Mouse (Mus musculus): ENCODE data around the gene Zfp551. TPM values are rescaled to one million over a fixed set of nuclear protein-coding genes. Genes with fewer than 3 reads are reported as not detected.
A peak's percentile ranks its signal among the peaks of the same experiment; 100 is the strongest.

The Zfp551 gene
- total RNA-seq (2021): 10 to 100 TPM; 11.2 to 12.2 TPM
- long read RNA-seq, transcript Zfp551-201 (4 exons, 2,591 nt): major isoform, 5 of 7 reads
- long read RNA-seq, partial matches to known transcripts: 0 of 7 reads
- long read RNA-seq, other reads (novel, unspliced or antisense): 2 of 7 reads

DNA sequence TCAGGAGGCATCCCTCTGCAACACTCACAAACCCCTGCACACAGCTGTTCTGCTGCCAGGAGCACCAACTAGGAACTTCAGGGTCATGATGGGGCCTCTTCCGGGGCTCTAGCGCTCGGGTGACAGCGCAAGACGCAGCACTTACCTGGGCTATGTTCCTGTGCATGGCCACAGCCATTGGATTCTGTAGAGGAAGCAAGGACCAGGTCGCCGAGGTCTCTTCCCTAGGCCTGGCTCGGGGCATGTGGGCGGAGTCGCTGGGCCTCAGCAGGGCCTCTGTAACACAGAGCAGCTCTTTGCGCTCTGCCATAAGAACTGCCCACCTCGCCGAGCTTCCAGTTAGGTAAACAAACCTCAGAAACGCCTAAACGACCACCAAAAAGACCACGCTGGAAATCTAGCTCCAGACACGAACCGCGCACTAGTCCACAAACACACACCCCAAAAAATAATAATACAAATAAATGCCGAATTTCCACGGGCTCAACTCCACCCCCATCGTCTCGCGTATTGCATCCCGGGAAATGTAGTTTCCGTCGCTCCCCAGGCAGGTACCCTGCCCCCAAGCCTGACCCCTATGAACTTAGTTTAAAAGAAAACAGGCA, at the start of gene Zfp551:
TSS of gene Zfp551 (minus strand) at position 507 of the 605 bp plus-strand sequence.
- DNase-seq (ENCODE audit: low spot score in 2 of 2): peak; percentile 58 to 70

DNA sequence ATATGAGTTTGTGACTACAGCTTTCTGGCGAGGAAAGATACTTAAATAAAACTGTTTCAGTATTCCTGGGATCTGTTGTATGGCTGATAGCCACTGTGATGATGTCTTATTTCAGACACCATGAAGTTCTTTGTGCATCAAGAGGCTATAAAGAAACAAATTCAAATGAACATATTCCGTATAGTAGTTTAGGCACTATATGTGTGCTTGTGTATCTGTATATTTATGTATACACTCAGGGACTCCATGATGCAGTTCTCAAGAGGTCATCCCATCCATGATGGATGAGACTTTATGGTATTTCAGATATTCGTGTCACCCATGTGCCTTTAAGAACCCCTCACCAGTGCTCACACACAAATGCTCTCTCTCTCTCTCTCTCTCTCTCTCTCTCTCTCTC, 304 bp upstream of the Zfp551 start:
- no peak for DNase-seq (ENCODE audit: low spot score in 2 of 2)

DNA sequence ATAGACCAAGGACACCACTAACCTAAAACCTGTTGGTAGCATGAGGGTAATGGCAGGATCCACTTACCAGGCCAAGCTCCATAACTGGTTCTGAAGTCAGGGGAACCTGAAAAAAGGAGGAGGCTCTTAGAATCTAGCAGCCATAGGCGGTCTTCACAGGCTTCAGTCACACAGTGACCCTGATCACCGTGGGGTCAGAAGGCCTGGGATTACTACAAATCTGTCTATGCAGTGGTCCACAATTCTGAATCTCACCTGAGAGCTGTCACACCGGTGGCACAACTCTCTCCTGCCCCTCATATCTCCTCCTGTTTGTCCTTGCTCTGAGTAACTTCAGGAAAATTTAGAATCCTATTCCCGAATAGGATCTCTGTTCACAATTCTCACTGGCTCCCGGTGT, 810 bp downstream of the Zfp551 start:
- no peak for DNase-seq (ENCODE audit: low spot score in 2 of 2)

DNA sequence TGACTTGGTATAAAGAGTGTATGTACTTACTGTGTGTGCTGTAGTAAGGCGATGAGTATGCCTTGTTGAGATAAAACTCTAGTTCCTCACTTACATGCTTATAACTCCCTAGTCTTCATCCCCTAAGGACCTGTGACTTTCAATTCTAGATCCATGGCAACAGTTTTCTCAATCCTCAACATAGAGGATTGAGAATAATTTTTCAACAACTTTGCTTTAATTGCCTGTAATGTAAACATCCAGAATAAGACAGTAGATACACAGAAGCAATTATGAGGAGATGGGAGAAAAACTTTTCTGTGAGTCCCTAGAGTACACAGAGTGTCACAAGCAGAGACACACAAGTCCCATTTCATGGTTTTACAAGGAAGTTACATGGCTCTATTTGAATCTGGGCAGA, 53.4 kb downstream of the Zfp551 start, which contains the start of gene Vmn1r84:
TSS of gene Vmn1r84 (minus strand) at position 101 of the 400 bp plus-strand sequence.
- DNase-seq (ENCODE audit: low spot score in 2 of 2): no peak

Other genes with a start within 250 kb of the Zfp551 start
- gene Vmn1r80, start 233.5 kb downstream of the Zfp551 start, total RNA-seq (2021): not detected
- not detected for gene Vmn1r81, start 154.5 kb downstream of the Zfp551 start, total RNA-seq (2021)
- not detected for gene Vmn1r82, start 122.3 kb downstream of the Zfp551 start, total RNA-seq (2021)
- gene Vmn1r83, start 93.3 kb downstream of the Zfp551 start, total RNA-seq (2021): not detected
- not detected for gene Vmn1r84, start 53.5 kb downstream of the Zfp551 start, total RNA-seq (2021)
- 10 to 100 TPM; 11.1 to 11.3 TPM for gene Zfp606, start 55.5 kb upstream of the Zfp551 start, total RNA-seq (2021)
- gene 2900092C05Rik, start 89.8 kb upstream of the Zfp551 start, total RNA-seq (2021): not detected
- under 1 TPM in 1 of 2 experiments, not detected in 1; 0.05 TPM for gene Vmn2r53, start 186.0 kb upstream of the Zfp551 start, total RNA-seq (2021)
- gene Vmn2r54, start 217.6 kb upstream of the Zfp551 start, total RNA-seq (2021): not detected

Measured in layer of hippocampus, adult 18-20 months (tissue).